Mouse (Mus musculus) forebrain, postnatal 0 days (tissue): ENCODE data around the gene Zfp473. TPM values are rescaled to one million over a fixed set of nuclear protein-coding genes. Genes with fewer than 3 reads are reported as not detected.
"Not testable (repeated sequence)": the region's sequence is repeated elsewhere in the genome, so short reads cannot be mapped to it uniquely, and the experiment has no call there.

Experiments
- ATAC-seq: fragments of 200-750 bp; cut with Nextera tagmentation; 2 replicates; pipeline ENCODE4 v1.8.0; 2017; ENCODE audit warnings: mild to moderate bottlenecking, moderate library complexity
- DNase-seq: peaks from one replicate; pipeline ENCODE4 v3.0.0-alpha.2; 2015
- H3K27ac ChIP-seq: fragments of 300-500 bp; sonication (generic); 2 replicates; pipeline ENCODE4 v1.5.1; 2014; ENCODE audit warnings: low read depth, mild to moderate bottlenecking, antibody characterized with exemption, low read length, moderate library complexity, mixed read lengths
- H3K27me3 ChIP-seq: fragments of 300-500 bp; sonication (generic); 2 replicates; pipeline ENCODE4 v1.6.1; 2014; ENCODE audit warnings: mild to moderate bottlenecking, low read length, mixed read lengths; ENCODE audit not compliant: insufficient read depth
- H3K36me3 ChIP-seq: fragments of 300-500 bp; sonication (generic); 2 replicates; pipeline ENCODE4 v1.6.1; 2014; ENCODE audit warnings: mild to moderate bottlenecking, moderate library complexity; ENCODE audit not compliant: insufficient read depth
- H3K4me1 ChIP-seq: fragments of 300-500 bp; sonication (generic); 2 replicates; pipeline ENCODE4 v1.6.1; 2014; ENCODE audit warnings: antibody characterized with exemption; ENCODE audit not compliant: insufficient read depth
- H3K4me2 ChIP-seq: fragments of 300-500 bp; sonication (generic); 2 replicates; pipeline ENCODE4 v1.6.1; 2014; ENCODE audit warnings: low read depth, mild to moderate bottlenecking, moderate library complexity
- H3K4me3 ChIP-seq: fragments of 300-500 bp; sonication (generic); 2 replicates; pipeline ENCODE4 v1.5.1; 2014; ENCODE audit warnings: low read depth, low read length, mixed read lengths
- H3K9ac ChIP-seq: fragments of 300-500 bp; sonication (generic); 2 replicates; pipeline ENCODE4 v1.6.1; 2014; ENCODE audit warnings: mild to moderate bottlenecking
- H3K9me3 ChIP-seq: fragments of 300-500 bp; sonication (generic); 2 replicates; pipeline ENCODE4 v1.6.1; 2016; ENCODE audit warnings: low read length
- CTCF ChIP-seq: sonication (generic); IDR thresholded peaks from 2 replicates; pipeline ENCODE4 v1.5.1; 2016; ENCODE audit warnings: antibody characterized with exemption, control low read depth, low read depth
- WGBS: fragments of 180-500 bp; shearing (Covaris S2); extraction: QIAGEN DNeasy Blood & Tissue Kit; methylation state at CpG from one replicate; pipeline ENCODE4 v1.1.7; 2014; 5-methylcytosine and 5-hydroxymethylcytosine counted together
- polyA plus RNA-seq: library from polyadenylated mRNA; unstranded; fragments of >200 nt; fragmentation: Nextera tagmentation; extraction: Ambion mirVana; gene quantifications from 2 replicates; pipeline ENCODE4 v1.2.1, GENCODE M21; 2015
- total RNA-seq: library from RNA; depleted of rRNA; stranded (reverse); fragments of >200 nt; gene quantifications from 2 replicates; pipeline ENCODE4 v1.2.3, GENCODE M21; 2014; rRNA removed

The Zfp473 gene
- 0.85 and 2.0 TPM in 2 replicates for total RNA-seq
- 0.41 and 0.74 TPM in 2 replicates for polyA plus RNA-seq

GRCm38 (mm10) chr7:44750950-44751349 lies at the start of gene Zfp473:
Gene Zfp473, minus strand, starts transcription at chr7:44751050.
- not testable (repeated sequence) for H3K27ac ChIP-seq, H3K9me3 ChIP-seq, H3K27me3 ChIP-seq, H3K4me1 ChIP-seq, ATAC-seq, H3K4me3 ChIP-seq, H3K4me2 ChIP-seq, H3K9ac ChIP-seq, DNase-seq
- H3K36me3 ChIP-seq = peaks cover 34% of the 10 kb centered on the region
- WGBS = 92% methylated on average over 1 of the region's 1 CpGs

- 85% methylated on average over 6 of the region's 6 CpGs for WGBS
- no peak overlapping the region for H3K4me2 ChIP-seq
- no peaks in the 10 kb centered on the region for H3K4me1 ChIP-seq
These were observed 41.9 kb upstream of the Zfp473 start for GRCm38 (mm10) chr7:44792781-44793180.

DNA sequence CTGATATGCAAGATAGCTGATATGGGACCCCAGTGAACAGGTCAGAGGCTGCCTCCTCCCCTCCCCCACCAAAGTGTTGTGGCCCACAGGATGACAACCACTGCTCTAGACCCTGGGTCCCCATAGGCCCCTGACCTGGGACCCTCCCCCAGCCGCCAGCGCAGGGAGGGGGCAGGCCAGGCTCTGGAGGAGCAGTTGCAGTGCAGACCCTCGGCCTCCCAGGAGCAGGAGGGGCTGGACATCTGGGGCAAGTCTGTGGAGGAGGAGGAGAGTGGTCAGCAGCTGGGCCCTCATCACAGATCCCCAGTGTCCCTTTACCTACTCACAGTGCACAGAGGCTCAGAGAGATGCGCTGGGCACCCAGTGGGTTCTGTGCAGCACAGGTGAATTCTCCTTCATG lies 39.2 kb upstream of the Zfp473 start:
- 62% methylated on average over 4 of the region's 4 CpGs for WGBS
- H3K4me3 ChIP-seq = no peak overlapping the region
- TF ChIP-seq CTCF = no peak
- ATAC-seq (no peak), DNase-seq (no peak)
- no peaks in the 10 kb centered on the region for H3K36me3 ChIP-seq
- no peaks in the 10 kb centered on the region for H3K9me3 ChIP-seq
- no peak overlapping the region for H3K9ac ChIP-seq
- no peaks in the 10 kb centered on the region for H3K4me1 ChIP-seq
- no peak overlapping the region for H3K27ac ChIP-seq
- H3K27me3 ChIP-seq = no peaks in the 10 kb centered on the region
- H3K4me2 ChIP-seq = no peak overlapping the region

More at GRCm38 (mm10) chr7:44792781-44793180, 41.9 kb upstream of the Zfp473 start:
- H3K9ac ChIP-seq = no peak overlapping the region
- H3K9me3 ChIP-seq = no peaks in the 10 kb centered on the region
- no peak overlapping the region for H3K4me3 ChIP-seq
- ATAC-seq (no peak), DNase-seq (no peak)
- no peaks in the 10 kb centered on the region for H3K36me3 ChIP-seq
- no peak overlapping the region for H3K27ac ChIP-seq
- TF ChIP-seq CTCF = no peak
- H3K27me3 ChIP-seq = no peaks in the 10 kb centered on the region

- Histone ChIP-seq H3K4me1 (no peaks in the 10 kb centered on the region), H3K4me2 (no peak overlapping the region), H3K36me3 (no peaks in the 10 kb centered on the region), H3K4me3 (no peak overlapping the region), H3K9ac (no peak overlapping the region), H3K9me3 (no peaks in the 10 kb centered on the region), H3K27me3 (no peaks in the 10 kb centered on the region), H3K27ac (no peak overlapping the region)
- WGBS = 84% methylated on average over 3 of the region's 3 CpGs
- TF ChIP-seq CTCF = no peak
- ATAC-seq = no peak
- no peak for DNase-seq
These were observed 38.7 kb upstream of the Zfp473 start for GRCm38 (mm10) chr7:44789531-44789930.

GRCm38 (mm10) chr7:44780101-44780500 lies 29.3 kb upstream of the Zfp473 start:
- no peak for DNase-seq
- no peak for ATAC-seq
- Histone ChIP-seq H3K27me3 (no peaks in the 10 kb centered on the region), H3K4me1 (no peaks in the 10 kb centered on the region), H3K9ac (no peak overlapping the region), H3K4me2 (no peak overlapping the region), H3K4me3 (no peak overlapping the region), H3K36me3 (peaks cover 20% of the 10 kb centered on the region; the same call in 1 of the 2 replicates), H3K9me3 (no peaks in the 10 kb centered on the region), H3K27ac (no peak overlapping the region)
- WGBS = 90% methylated on average over 8 of the region's 8 CpGs
- no peak for TF ChIP-seq CTCF

- Histone ChIP-seq H3K4me1 (no peaks in the 10 kb centered on the region), H3K27ac (no peak overlapping the region), H3K27me3 (no peaks in the 10 kb centered on the region), H3K36me3 (peaks cover 30% of the 10 kb centered on the region; the same call in 1 of the 2 replicates), H3K4me3 (no peak overlapping the region), H3K9me3 (no peaks in the 10 kb centered on the region), H3K4me2 (no peak overlapping the region), H3K9ac (no peak overlapping the region)
- no peak for ATAC-seq
- no peak for DNase-seq
- no peak for TF ChIP-seq CTCF
- WGBS = 90% methylated on average over 9 of the region's 9 CpGs
These were observed 26.1 kb upstream of the Zfp473 start for GRCm38 (mm10) chr7:44776849-44777498.

GRCm38 (mm10) chr7:44772591-44773204 lies 21.8 kb upstream of the Zfp473 start:
- H3K27me3 ChIP-seq = no peaks in the 10 kb centered on the region
- no peak overlapping the region for H3K4me2 ChIP-seq
- no peaks in the 10 kb centered on the region for H3K4me1 ChIP-seq
- H3K4me3 ChIP-seq = no peak overlapping the region
- H3K27ac ChIP-seq = no peak overlapping the region
- no peak for ATAC-seq
- DNase-seq = no peak
- 93% methylated on average over 8 of the region's 8 CpGs for WGBS
- no peak for TF ChIP-seq CTCF
- no peak overlapping the region for H3K9ac ChIP-seq
- peaks cover 54% of the 10 kb centered on the region for H3K36me3 ChIP-seq
- H3K9me3 ChIP-seq = no peaks in the 10 kb centered on the region
